Mouse (Mus musculus) kidney, adult 2 months (tissue): ENCODE measurements around the gene Dera. TPM values are rescaled to one million over a fixed set of nuclear protein-coding genes. Genes with fewer than 3 reads are reported as not detected.

Source experiments
- DNase-seq: peaks from one replicate; pipeline ENCODE4 v3.0.0; 2021
- H3K27ac ChIP-seq: fragments of 200-500 bp; 2 replicates; pipeline ENCODE4 v1.5.1; 2012; ENCODE audit warnings: low read depth, low read length, control low read depth, inconsistent platforms; ENCODE audit not compliant: insufficient read depth
- H3K27me3 ChIP-seq: fragments of 200-500 bp; replicated peaks from 2 replicates; pipeline ENCODE4 v1.6.1; 2012; ENCODE audit warnings: mild to moderate bottlenecking, moderate library complexity, low read length, inconsistent platforms; ENCODE audit not compliant: control insufficient read depth, insufficient read depth
- H3K36me3 ChIP-seq: fragments of 200-500 bp; 2 replicates; pipeline ENCODE4 v1.6.1; 2012; ENCODE audit warnings: mild to moderate bottlenecking, moderate library complexity, low read length, inconsistent platforms; ENCODE audit not compliant: control insufficient read depth, insufficient read depth
- H3K4me1 ChIP-seq: fragments of 200-500 bp; 2 replicates; pipeline ENCODE4 v1.6.1; 2011; ENCODE audit warnings: low read length; ENCODE audit not compliant: control insufficient read depth, insufficient read depth
- H3K4me3 ChIP-seq: fragments of 200-500 bp; 2 replicates; pipeline ENCODE4 v1.5.1; 2011; ENCODE audit warnings: mild to moderate bottlenecking, low read depth, low read length, control low read depth; ENCODE audit not compliant: insufficient read depth
- CTCF ChIP-seq: fragments of 200-500 bp; conservative IDR thresholded peaks from 2 replicates; pipeline ENCODE4 v1.5.1; 2011; ENCODE audit warnings: low read depth, mild to moderate bottlenecking, control low read depth, low read length, moderate library complexity, mixed read lengths; ENCODE audit not compliant: insufficient read depth, insufficient read length
- POLR2A ChIP-seq: fragments of 200-500 bp; IDR thresholded peaks from one replicate; pipeline ENCODE4 v1.6.1; 2011; ENCODE audit warnings: low read depth, low read length, control low read depth
- WGBS: fragments of 180-500 bp; shearing (Covaris S2); methylation state at CpG from one replicate; pipeline ENCODE4 v1.1.7; 2018; 5-methylcytosine and 5-hydroxymethylcytosine counted together
- polyA plus RNA-seq: library from polyadenylated mRNA; depleted of rRNA; stranded (reverse); fragments of >200 nt; gene quantifications from 2 replicates; pipeline ENCODE4 v1.2.3, GENCODE M21; 2012

Dera gene
- polyA plus RNA-seq, 1 experiment, result 38.2 TPM

GRCm38 (mm10) chr6:137759681-137760080, 5.3 kb downstream of the Dera start:
- TF ChIP-seq CTCF (no peak), POLR2A (no peak)
- Histone ChIP-seq H3K27ac (no peak overlapping the region), H3K4me3 (no peak overlapping the region), H3K4me1 (peaks cover 22% of the 10 kb centered on the region), H3K36me3 (no peaks in the 10 kb centered on the region), H3K27me3 (no peaks in the 10 kb centered on the region)
- 62% methylated on average over 8 of the region's 8 CpGs for WGBS
- no peak for DNase-seq

GRCm38 (mm10) chr6:137760966-137761365, 6.6 kb downstream of the Dera start:
- no peak for DNase-seq
- 60% methylated on average over 15 of the region's 15 CpGs for WGBS
- Histone ChIP-seq H3K36me3 (no peaks in the 10 kb centered on the region), H3K4me1 (peaks cover 25% of the 10 kb centered on the region), H3K4me3 (no peak overlapping the region), H3K27me3 (no peaks in the 10 kb centered on the region), H3K27ac (no peak overlapping the region)
- TF ChIP-seq POLR2A (no peak), CTCF (no peak)

- Histone ChIP-seq H3K27me3 (no peaks in the 10 kb centered on the region), H3K27ac (no peak overlapping the region), H3K36me3 (no peaks in the 10 kb centered on the region), H3K4me1 (peaks cover 10% of the 10 kb centered on the region), H3K4me3 (no peak overlapping the region)
- TF ChIP-seq POLR2A, result no peak
- TF ChIP-seq CTCF, result no peak
- 47% methylated on average over 3 of the region's 3 CpGs for WGBS
- peak; percentile 34 for DNase-seq
Observed at GRCm38 (mm10) chr6:137764572-137765210, 10.3 kb downstream of the Dera start.

GRCm38 (mm10) chr6:137766177-137766576, 11.8 kb downstream of the Dera start:
- Histone ChIP-seq H3K4me1 (peaks cover 9% of the 10 kb centered on the region), H3K4me3 (no peak overlapping the region), H3K27ac (no peak overlapping the region), H3K27me3 (no peaks in the 10 kb centered on the region), H3K36me3 (no peaks in the 10 kb centered on the region)
- TF ChIP-seq POLR2A (no peak), CTCF (no peak)
- DNase-seq, result no peak

GRCm38 (mm10) chr6:137771621-137772250, 17.4 kb downstream of the Dera start:
- H3K4me3 ChIP-seq, result no peak overlapping the region
- 0 out of 2 replicates have a peak, but pooled peaks cover 4% of the 10 kb centered on the region for H3K4me1 ChIP-seq
- no peaks in the 10 kb centered on the region for H3K27me3 ChIP-seq
- H3K36me3 ChIP-seq, result no peaks in the 10 kb centered on the region
- 68% methylated on average over 3 of the region's 3 CpGs for WGBS
- no peak for DNase-seq
- TF ChIP-seq POLR2A (no peak), CTCF (no peak)
- H3K27ac ChIP-seq, result no peak overlapping the region

GRCm38 (mm10) chr6:137772918-137773636, 18.7 kb downstream of the Dera start:
- WGBS, result 94% methylated on average over 8 of the region's 8 CpGs
- TF ChIP-seq CTCF (no peak), POLR2A (no peak)
- H3K27ac ChIP-seq, result no peak overlapping the region
- H3K27me3 ChIP-seq, result no peaks in the 10 kb centered on the region
- H3K36me3 ChIP-seq, result no peaks in the 10 kb centered on the region
- H3K4me3 ChIP-seq, result no peak overlapping the region
- DNase-seq, result no peak
- H3K4me1 ChIP-seq, result 0 out of 2 replicates have a peak, but pooled peaks cover 4% of the 10 kb centered on the region

- no peaks in the 10 kb centered on the region for H3K27me3 ChIP-seq
- 0 out of 2 replicates have a peak, but pooled peaks cover 4% of the 10 kb centered on the region for H3K4me1 ChIP-seq
- 88% methylated on average over 6 of the region's 6 CpGs for WGBS
- DNase-seq, result no peak
- H3K4me3 ChIP-seq, result no peak overlapping the region
- no peak for TF ChIP-seq POLR2A
- TF ChIP-seq CTCF, result no peak
- H3K36me3 ChIP-seq, result no peaks in the 10 kb centered on the region
- no peak overlapping the region for H3K27ac ChIP-seq
Observed at GRCm38 (mm10) chr6:137773637-137774028, 19.3 kb downstream of the Dera start.
